Mouse (Mus musculus) heart, adult 2 months (tissue): ENCODE data around the gene Arcn1.

Experiments
- CTCF ChIP-seq: fragments of 200-600 bp; IDR thresholded peaks from 2 replicates; pipeline ENCODE4 v1.8.1; 2022; ENCODE audit warnings: antibody characterized with exemption, mild to moderate bottlenecking, moderate library complexity
- POLR2A ChIP-seq: fragments of 200-500 bp; IDR thresholded peaks from 2 replicates; pipeline ENCODE4 v1.6.1; 2011; ENCODE audit warnings: mild to moderate bottlenecking, low read depth, low read length, control low read depth; ENCODE audit not compliant: insufficient read depth

- no peak for TF ChIP-seq CTCF
- TF ChIP-seq POLR2A = no peak
These were observed 34.0 kb upstream of the Arcn1 start for GRCm38 (mm10) chr9:44801669-44802068.
